Comparison of ENCODE assay signal across 8 mouse cellular contexts in the genomic region with DNA sequence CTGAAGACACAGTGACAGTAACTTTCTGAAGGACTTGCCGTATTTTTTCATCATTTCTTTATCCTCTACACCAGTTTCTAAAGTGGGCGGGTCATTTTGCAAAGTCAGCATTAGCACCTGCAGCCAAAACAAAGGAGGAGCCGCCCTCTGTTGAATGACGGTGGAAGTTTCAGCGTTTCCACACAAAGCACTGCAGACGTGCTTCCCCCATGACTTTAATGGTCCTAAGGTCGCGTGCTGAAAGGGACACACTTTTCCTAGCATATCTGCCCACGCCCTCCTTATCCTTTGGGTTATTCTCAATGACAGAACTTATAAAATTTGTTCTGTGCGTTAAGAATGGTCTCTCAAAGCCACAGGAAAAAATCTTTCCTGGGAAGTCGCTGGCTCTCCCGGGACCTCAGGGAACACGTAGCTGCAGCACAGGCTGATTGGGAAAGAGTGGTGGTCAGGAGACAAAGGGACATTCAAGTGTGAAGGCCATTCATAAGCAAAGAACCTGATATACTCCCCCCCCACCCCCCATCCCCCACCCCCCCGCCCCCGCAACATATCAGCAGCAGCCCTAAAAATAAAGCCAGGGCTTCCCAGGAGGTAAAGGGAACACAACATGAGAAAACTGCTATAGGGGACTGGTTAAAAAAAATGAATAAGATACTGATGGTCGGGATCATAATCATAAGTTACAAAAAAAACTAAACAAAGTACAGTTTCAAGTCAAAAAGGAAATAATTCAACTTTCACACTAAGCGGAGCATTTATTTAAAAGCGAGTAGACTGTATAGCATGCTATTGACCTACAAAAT.
A peak's percentile ranks its signal among the peaks of the same experiment; 100 is the strongest.
DNase-seq lines count a peak whose midpoint lies in the region; ATAC-seq lines count a peak whose summit lies in the region.

No protein-coding gene starts in this region.

- no peaks in the 10 kb centered on the region for H3K9me3 ChIP-seq in heart, embryonic 13.5 days
- no peaks in the 10 kb centered on the region for H3K9me3 ChIP-seq in embryonic facial prominence, embryonic 11.5 days (replicated peaks; ENCODE audit: control insufficient read depth, low read length)
- H3K9me3 ChIP-seq in intestine, embryonic 15.5 days = no peaks in the 10 kb centered on the region
- H3K9me3 ChIP-seq in neural tube, embryonic 12.5 days = no peaks in the 10 kb centered on the region

- peaks cover 23% of the 10 kb centered on the region for H3K36me3 ChIP-seq in heart, embryonic 13.5 days
- H3K36me3 ChIP-seq in embryonic facial prominence, embryonic 11.5 days (replicated peaks; ENCODE audit: control insufficient read depth, insufficient read depth, low read depth, low read length) = no peaks in the 10 kb centered on the region
- H3K36me3 ChIP-seq in intestine, embryonic 15.5 days = no peaks in the 10 kb centered on the region
- no peaks in the 10 kb centered on the region for H3K36me3 ChIP-seq in neural tube, embryonic 12.5 days

- no peak for ATAC-seq in heart, embryonic 13.5 days (ENCODE audit: extremely low read depth, insufficient number of reproducible peaks, low FRiP score, low TSS enrichment)
- no peak for ATAC-seq in embryonic facial prominence, embryonic 11.5 days (replicated peaks; ENCODE audit: insufficient number of reproducible peaks, low FRiP score, low TSS enrichment, low read depth)
- ATAC-seq in intestine, embryonic 15.5 days = peak; percentile 61
- peak; percentile 72 for ATAC-seq in neural tube, embryonic 12.5 days (ENCODE audit: low FRiP score, low read depth)
- ATAC-seq in cerebellum, adult (ENCODE audit: insufficient number of reproducible peaks, low FRiP score, low TSS enrichment) = no peak

- no peaks in the 10 kb centered on the region for H3K27me3 ChIP-seq in heart, embryonic 13.5 days (replicated peaks)
- H3K27me3 ChIP-seq in embryonic facial prominence, embryonic 11.5 days (ENCODE audit: control insufficient read depth, insufficient read depth, low read length) = no peaks in the 10 kb centered on the region
- H3K27me3 ChIP-seq in intestine, embryonic 15.5 days (replicated peaks) = no peaks in the 10 kb centered on the region
- no peaks in the 10 kb centered on the region for H3K27me3 ChIP-seq in neural tube, embryonic 12.5 days (replicated peaks)

- peak overlapping the region; percentile 68 for H3K9ac ChIP-seq in heart, embryonic 13.5 days
- H3K9ac ChIP-seq in embryonic facial prominence, embryonic 11.5 days (replicated peaks; ENCODE audit: low read length) = peak overlapping the region; percentile 13; the same call in 1 of the 2 replicates
- no peak overlapping the region for H3K9ac ChIP-seq in intestine, embryonic 15.5 days
- H3K9ac ChIP-seq in neural tube, embryonic 12.5 days = no peak overlapping the region

- H3K4me3 ChIP-seq in heart, embryonic 13.5 days = peak overlapping the region; percentile 24
- H3K4me3 ChIP-seq in embryonic facial prominence, embryonic 11.5 days (ENCODE audit: low read depth, low read length) = no peak overlapping the region
- H3K4me3 ChIP-seq in intestine, embryonic 15.5 days (replicated peaks) = no peak overlapping the region
- peak overlapping the region; percentile 1; the same call in 1 of the 2 replicates for H3K4me3 ChIP-seq in neural tube, embryonic 12.5 days

- peaks cover 77% of the 10 kb centered on the region for H3K4me1 ChIP-seq in heart, embryonic 13.5 days
- H3K4me1 ChIP-seq in embryonic facial prominence, embryonic 11.5 days (ENCODE audit: control insufficient read depth, insufficient read depth, low read length) = no peaks in the 10 kb centered on the region; the same call in 1 of the 2 replicates
- H3K4me1 ChIP-seq in intestine, embryonic 15.5 days (replicated peaks) = no peaks in the 10 kb centered on the region
- peaks cover 52% of the 10 kb centered on the region for H3K4me1 ChIP-seq in neural tube, embryonic 12.5 days

- peak overlapping the region; percentile 87 for H3K27ac ChIP-seq in heart, embryonic 13.5 days (replicated peaks)
- no peak overlapping the region for H3K27ac ChIP-seq in embryonic facial prominence, embryonic 11.5 days (replicated peaks; ENCODE audit: low read depth, low read length)
- no peak overlapping the region for H3K27ac ChIP-seq in intestine, embryonic 15.5 days
- no peak overlapping the region; the same call in 1 of the 2 replicates for H3K27ac ChIP-seq in neural tube, embryonic 12.5 days

- DNase-seq in heart, adult 8-10 months (ENCODE audit: low spot score) = no peak
- DNase-seq in embryonic facial prominence, embryonic 11.5 days (ENCODE audit: low spot score) = no peak
- no peak for DNase-seq in left cerebral cortex, adult 8-10 months (ENCODE audit: low spot score in 2 of 2)
- no peak for DNase-seq in kidney, postnatal 4 days

- WGBS in heart, embryonic 13.5 days = 14% methylated on average over 18 of the region's 18 CpGs
- 10% methylated on average over 18 of the region's 18 CpGs for WGBS in embryonic facial prominence, embryonic 11.5 days
- WGBS in intestine, embryonic 15.5 days = 34% methylated on average over 18 of the region's 18 CpGs
- 3% methylated on average over 18 of the region's 18 CpGs for WGBS in neural tube, embryonic 12.5 days

- H3K4me2 ChIP-seq in heart, embryonic 13.5 days = peak overlapping the region; percentile 60
- peak overlapping the region; percentile 30 for H3K4me2 ChIP-seq in embryonic facial prominence, embryonic 11.5 days (ENCODE audit: low read depth, low read length)
- H3K4me2 ChIP-seq in intestine, embryonic 15.5 days (replicated peaks) = 0 out of 2 replicates have a peak overlapping the region, but pooled peaks have one; percentile 17
- peak overlapping the region; percentile 53 for H3K4me2 ChIP-seq in neural tube, embryonic 12.5 days (replicated peaks)

Comparison
In these comparisons a context has a peak if more than half of its experiments do, and no peak if none do; other contexts are left out.
1. ATAC-seq: peak in intestine, embryonic 15.5 days (single experiment) and neural tube, embryonic 12.5 days (single experiment); none in heart, embryonic 13.5 days (single experiment), embryonic facial prominence, embryonic 11.5 days (single experiment) and cerebellum, adult (single experiment).
2. H3K4me3 ChIP-seq: peak in heart, embryonic 13.5 days (single experiment) and neural tube, embryonic 12.5 days (single experiment); none in embryonic facial prominence, embryonic 11.5 days (single experiment) and intestine, embryonic 15.5 days (single experiment).
3. H3K9ac ChIP-seq: peak in heart, embryonic 13.5 days (single experiment) and embryonic facial prominence, embryonic 11.5 days (single experiment); none in intestine, embryonic 15.5 days (single experiment) and neural tube, embryonic 12.5 days (single experiment).
4. Peak in every context shown above with its lines, with median percentiles within 50 percentile points of each other: H3K4me2 ChIP-seq.